Comparison of ENCODE assay signal across 8 mouse cellular contexts in the genomic region with DNA sequence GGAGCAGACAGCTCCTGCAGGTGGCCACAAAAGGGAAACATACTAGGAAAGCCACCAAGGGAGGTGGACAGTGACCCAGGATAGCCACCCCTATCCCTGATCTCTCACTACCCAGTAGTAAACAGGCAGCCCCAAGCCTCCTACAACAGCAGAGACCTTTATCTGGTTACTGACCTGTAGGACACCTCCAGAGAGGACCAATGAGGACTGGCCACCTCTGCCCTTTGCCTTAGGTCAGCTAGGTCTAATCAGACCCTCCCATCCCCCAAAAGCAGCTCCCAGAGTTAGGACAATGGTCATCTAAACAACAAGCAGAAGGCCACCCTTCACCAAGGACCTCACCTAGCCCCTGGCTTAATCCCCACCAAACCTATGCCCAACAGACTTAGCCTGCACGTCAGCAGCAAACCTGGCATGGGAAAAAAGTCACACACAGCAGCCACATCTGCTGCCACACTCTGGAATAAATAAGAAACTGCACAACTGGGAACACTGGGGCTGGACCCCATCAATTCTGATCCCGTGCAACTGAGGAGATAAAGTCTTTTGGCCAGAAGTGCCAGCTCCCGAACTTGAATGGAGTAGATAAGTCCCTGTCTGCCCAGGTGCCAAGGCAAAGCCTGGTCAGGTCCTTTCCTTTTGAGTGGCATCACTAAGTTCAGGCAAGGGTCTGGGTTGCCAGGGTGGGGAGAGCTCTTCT. TPM values are rescaled to one million over a fixed set of nuclear protein-coding genes. Genes with fewer than 3 reads are reported as not detected.
DNase-seq lines count a peak whose midpoint lies in the region; ATAC-seq and TF ChIP-seq lines count a peak whose summit lies in the region.

No protein-coding gene starts in this region.

- peak overlapping the region; percentile 98 for H3K4me2 ChIP-seq in forebrain, embryonic 15.5 days (replicated peaks)
- H3K4me2 ChIP-seq in liver, postnatal 0 days (ENCODE audit: low read depth, low read length), result peak overlapping the region; percentile 77

- 45% methylated on average over 3 of the region's 3 CpGs for WGBS in cerebellum, adult 2 months
- WGBS in forebrain, embryonic 15.5 days, result 25% methylated on average over 3 of the region's 3 CpGs
- 15% methylated on average over 3 of the region's 3 CpGs for WGBS in liver, postnatal 0 days (ENCODE audit: insufficient replicate concordance)

- peaks cover 8% of the 10 kb centered on the region; the same call in 1 of the 2 replicates for H3K4me1 ChIP-seq in cerebellum, adult 2 months (ENCODE audit: control insufficient read depth, insufficient read depth, low read length)
- peaks cover 25% of the 10 kb centered on the region for H3K4me1 ChIP-seq in forebrain, embryonic 15.5 days
- peaks cover 55% of the 10 kb centered on the region for H3K4me1 ChIP-seq in liver, postnatal 0 days (ENCODE audit: insufficient read depth)

- no peaks in the 10 kb centered on the region for H3K9me3 ChIP-seq in forebrain, embryonic 15.5 days
- no peaks in the 10 kb centered on the region for H3K9me3 ChIP-seq in liver, postnatal 0 days (ENCODE audit: low read length)

- TF ChIP-seq CTCF in cerebellum, adult 2 months (IDR thresholded peaks at IDR 0.05; ENCODE audit: borderline replicate concordance, insufficient read depth, low read depth, low read length), result no peak
- TF ChIP-seq CTCF in liver, postnatal 0 days (IDR thresholded peaks at IDR 0.05; ENCODE audit: low read depth), result peak; percentile 41; the same call in 1 of the 2 replicates

- no peak for ATAC-seq in forebrain, embryonic 15.5 days (replicated peaks)
- ATAC-seq in liver, postnatal 0 days, result peak; percentile 86

- DNase-seq in cerebellum, adult 2 months, result no peak
- no peak for DNase-seq in cerebellum, postnatal 4 days (ENCODE audit: low spot score in 2 of 2)
- peak; percentile 49 for DNase-seq in 416B (ENCODE audit: low read depth)
- peak; percentile 51 for DNase-seq in liver, postnatal 0 days
- no peak for DNase-seq in urinary bladder, postnatal 36 days (ENCODE audit: low spot score in 2 of 2)
- DNase-seq in gastrocnemius, postnatal 10 days, result no peak
- DNase-seq in kidney, postnatal 36 days, result no peak

- no peak overlapping the region for H3K27ac ChIP-seq in cerebellum, adult 2 months (ENCODE audit: insufficient read depth, low read length)
- H3K27ac ChIP-seq in forebrain, embryonic 15.5 days (replicated peaks), result no peak overlapping the region
- H3K27ac ChIP-seq in liver, postnatal 0 days (ENCODE audit: low read depth), result peak overlapping the region; percentile 81

- H3K4me3 ChIP-seq in cerebellum, adult 2 months (replicated peaks; ENCODE audit: insufficient read depth, low read depth, low read length), result peak overlapping the region; percentile 77
- H3K4me3 ChIP-seq in forebrain, embryonic 15.5 days, result peak overlapping the region; percentile 52
- peak overlapping the region; percentile 67 for H3K4me3 ChIP-seq in liver, postnatal 0 days (ENCODE audit: low read depth, low read length)

- no peak overlapping the region for H3K9ac ChIP-seq in forebrain, embryonic 15.5 days (replicated peaks)
- H3K9ac ChIP-seq in liver, postnatal 0 days (replicated peaks), result peak overlapping the region; percentile 85

- no peak for TF ChIP-seq EP300 in liver, postnatal 0 days (IDR thresholded peaks at IDR 0.05; ENCODE audit: low read depth)

- no peak for TF ChIP-seq POLR2A in cerebellum, adult 2 months (IDR thresholded peaks at IDR 0.05; ENCODE audit: borderline replicate concordance, insufficient read depth, low read length)

- H3K27me3 ChIP-seq in cerebellum, adult 2 months (ENCODE audit: control insufficient read depth, insufficient read depth, low read length), result no peaks in the 10 kb centered on the region
- no peaks in the 10 kb centered on the region; the same call in 1 of the 2 replicates for H3K27me3 ChIP-seq in forebrain, embryonic 15.5 days
- H3K27me3 ChIP-seq in liver, postnatal 0 days (ENCODE audit: insufficient read depth, low read length), result no peaks in the 10 kb centered on the region

- H3K36me3 ChIP-seq in forebrain, embryonic 15.5 days, result no peaks in the 10 kb centered on the region
- no peaks in the 10 kb centered on the region for H3K36me3 ChIP-seq in liver, postnatal 0 days (replicated peaks; ENCODE audit: insufficient read depth, low read length)

RNA-seq across cellular contexts. Expression of a gene that starts 5.7 kb away (rescaled TPM):
- 28.2 and 32.2 TPM in 2 replicates for polyA plus RNA-seq in cerebellum, adult 2 months (2012; rRNA removed)
- polyA plus RNA-seq in forebrain, embryonic 15.5 days (2015; fragmentation: Nextera tagmentation; extraction: Ambion mirVana), result 1.5 and 2.4 TPM in 2 replicates
- 48.0 and 54.2 TPM in 2 replicates for polyA plus RNA-seq in liver, postnatal 0 days (2015; fragmentation: Nextera tagmentation; extraction: Ambion mirVana)
- 1 to 10 TPM; 1.4 to 2.3 TPM for total RNA-seq in gastrocnemius, postnatal 10 days (2021)

RNA-seq across cellular contexts. Expression of a gene that starts 17.5 kb away (rescaled TPM):
- polyA plus RNA-seq in cerebellum, adult 2 months (2012; rRNA removed), result 39.5 and 39.9 TPM in 2 replicates
- 47.2 and 49.7 TPM in 2 replicates for polyA plus RNA-seq in forebrain, embryonic 15.5 days (2015; fragmentation: Nextera tagmentation; extraction: Ambion mirVana)
- 6.4 and 6.8 TPM in 2 replicates for polyA plus RNA-seq in liver, postnatal 0 days (2015; fragmentation: Nextera tagmentation; extraction: Ambion mirVana)
- total RNA-seq in gastrocnemius, postnatal 10 days (2021), result 10 to 100 TPM in 1 of 2 experiments, 1 to 10 TPM in 1; 7.8 to 13.3 TPM

RNA-seq across cellular contexts. Expression of a gene that starts 22.3 kb away (rescaled TPM):
- 60.5 and 65.2 TPM in 2 replicates for polyA plus RNA-seq in cerebellum, adult 2 months (2012; rRNA removed)
- polyA plus RNA-seq in forebrain, embryonic 15.5 days (2015; fragmentation: Nextera tagmentation; extraction: Ambion mirVana), result 7.3 and 7.7 TPM in 2 replicates
- 17.7 and 21.1 TPM in 2 replicates for polyA plus RNA-seq in liver, postnatal 0 days (2015; fragmentation: Nextera tagmentation; extraction: Ambion mirVana)
- total RNA-seq in gastrocnemius, postnatal 10 days (2021), result 10 to 100 TPM; 25.7 to 34.8 TPM

RNA-seq across cellular contexts. Expression of a gene that starts 42.6 kb away (rescaled TPM):
- 15.6 and 15.8 TPM in 2 replicates for polyA plus RNA-seq in cerebellum, adult 2 months (2012; rRNA removed)
- polyA plus RNA-seq in forebrain, embryonic 15.5 days (2015; fragmentation: Nextera tagmentation; extraction: Ambion mirVana), result 6.7 and 6.9 TPM in 2 replicates
- polyA plus RNA-seq in liver, postnatal 0 days (2015; fragmentation: Nextera tagmentation; extraction: Ambion mirVana), result 0.36 and 0.52 TPM in 2 replicates
- total RNA-seq in gastrocnemius, postnatal 10 days (2021), result 1 to 10 TPM; 5.9 to 8.8 TPM

RNA-seq across cellular contexts. Expression of a gene that starts 42.6 kb away (rescaled TPM):
- polyA plus RNA-seq in cerebellum, adult 2 months (2012; rRNA removed), result 50.0 and 54.3 TPM in 2 replicates
- polyA plus RNA-seq in forebrain, embryonic 15.5 days (2015; fragmentation: Nextera tagmentation; extraction: Ambion mirVana), result 51.9 and 55.0 TPM in 2 replicates
- 8.5 and 8.8 TPM in 2 replicates for polyA plus RNA-seq in liver, postnatal 0 days (2015; fragmentation: Nextera tagmentation; extraction: Ambion mirVana)
- 10 to 100 TPM; 28.1 to 32.6 TPM for total RNA-seq in gastrocnemius, postnatal 10 days (2021)

Comparison
In these comparisons a context has a peak if more than half of its experiments do, and no peak if none do; other contexts are left out.
1. DNase-seq: peak in 416B (single experiment) and liver, postnatal 0 days (single experiment); none in cerebellum, adult 2 months (0 of 2), cerebellum, postnatal 4 days (0 of 2), urinary bladder, postnatal 36 days (0 of 2), gastrocnemius, postnatal 10 days (single experiment) and kidney, postnatal 36 days (0 of 2).
2. Peak in every context shown above with its lines, with median percentiles within 50 percentile points of each other: H3K4me3 ChIP-seq.